Mouse (Mus musculus) CH12.LX (cell line): ENCODE data around the gene Etv1.

Experiments used
- CHD1 ChIP-seq: IDR thresholded peaks from 2 replicates; pipeline ENCODE4 v1.6.1; 2012; ENCODE audit warnings: low read depth, low read length, improper control_type of control experiment, inconsistent platforms
- CHD2 ChIP-seq: IDR thresholded peaks from 2 replicates; pipeline ENCODE4 v1.6.1; 2011; ENCODE audit warnings: low read length, improper control_type of control experiment
- CTCF ChIP-seq, 2 experiments: IDR thresholded peaks in 1 of 2; conservative IDR thresholded peaks in 1 of 2; 2 replicates each; pipeline ENCODE4 v1.5.1; 2011 to 2012; ENCODE audit warnings: low read depth in 2 of 2, low read length in 2 of 2, improper control_type of control experiment in 1 of 2, inconsistent platforms in 1 of 2, mild to moderate bottlenecking in 1 of 2, moderate library complexity in 1 of 2
- MAZ ChIP-seq: IDR thresholded peaks from 2 replicates; pipeline ENCODE4 v1.6.1; 2012; ENCODE audit warnings: low read depth, mild to moderate bottlenecking, inconsistent platforms, low read length, improper control_type of control experiment, moderate library complexity
- POLR2A ChIP-seq: IDR thresholded peaks from 2 replicates; pipeline ENCODE4 v1.6.1; 2011; ENCODE audit warnings: low read depth, mild to moderate bottlenecking, improper control_type of control experiment, low read length
- POLR2AphosphoS2 ChIP-seq: IDR thresholded peaks from 2 replicates; pipeline ENCODE4 v1.6.1; 2011; ENCODE audit warnings: low read depth, low read length, improper control_type of control experiment
- RAD21 ChIP-seq: IDR thresholded peaks from 2 replicates; pipeline ENCODE4 v1.6.1; 2011; ENCODE audit warnings: low read depth, mild to moderate bottlenecking, low read length, improper control_type of control experiment, moderate library complexity
- RCOR1 ChIP-seq: conservative IDR thresholded peaks from 2 replicates; pipeline ENCODE4 v1.6.1; 2012; ENCODE audit warnings: low read depth, mild to moderate bottlenecking, inconsistent platforms, low read length, improper control_type of control experiment
- TBP ChIP-seq: conservative IDR thresholded peaks from 2 replicates; pipeline ENCODE4 v1.6.1; 2011; ENCODE audit warnings: low read depth, low read length, improper control_type of control experiment
- ZC3H11A ChIP-seq: IDR thresholded peaks from 2 replicates; pipeline ENCODE4 v1.6.1; 2012; ENCODE audit warnings: low read depth, mild to moderate bottlenecking, inconsistent platforms, low read length, improper control_type of control experiment

DNA sequence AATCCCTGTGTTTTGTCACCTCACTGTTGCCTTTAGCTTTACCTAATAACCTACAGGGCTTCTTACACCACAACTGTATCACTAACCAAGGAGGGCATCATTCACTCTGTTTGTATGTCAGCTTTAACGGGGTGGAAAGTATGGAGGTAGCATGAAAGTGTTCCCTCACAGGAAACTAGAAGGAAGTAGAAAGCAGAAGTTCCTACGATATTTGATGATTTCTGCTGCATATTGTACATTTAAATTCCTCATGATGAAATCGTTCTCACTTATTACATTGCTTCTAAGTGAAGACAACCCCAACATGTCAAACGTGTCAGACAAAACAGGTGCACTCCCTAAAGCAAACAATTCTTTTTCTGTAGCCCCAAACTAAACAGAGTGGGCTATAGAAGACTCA lies 84.2 kb downstream of the Etv1 start:
- TF ChIP-seq CTCF (conservative IDR thresholded peaks at IDR 0.05 in 1 of 2, IDR thresholded peaks at IDR 0.05 in 1 of 2; ENCODE audit: low read depth in 2 of 2, low read length in 2 of 2) = no peak
- no peak for TF ChIP-seq CHD2
- TF ChIP-seq ZC3H11A = no peak
- no peak for TF ChIP-seq RCOR1
- TF ChIP-seq POLR2A = no peak
- no peak for TF ChIP-seq TBP
- TF ChIP-seq RAD21 = no peak
- no peak for TF ChIP-seq MAZ
- TF ChIP-seq CHD1 = no peak
- no peak for TF ChIP-seq POLR2AphosphoS2
